Comparison of ENCODE assay signal across 9 mouse cellular contexts in the genomic region with DNA sequence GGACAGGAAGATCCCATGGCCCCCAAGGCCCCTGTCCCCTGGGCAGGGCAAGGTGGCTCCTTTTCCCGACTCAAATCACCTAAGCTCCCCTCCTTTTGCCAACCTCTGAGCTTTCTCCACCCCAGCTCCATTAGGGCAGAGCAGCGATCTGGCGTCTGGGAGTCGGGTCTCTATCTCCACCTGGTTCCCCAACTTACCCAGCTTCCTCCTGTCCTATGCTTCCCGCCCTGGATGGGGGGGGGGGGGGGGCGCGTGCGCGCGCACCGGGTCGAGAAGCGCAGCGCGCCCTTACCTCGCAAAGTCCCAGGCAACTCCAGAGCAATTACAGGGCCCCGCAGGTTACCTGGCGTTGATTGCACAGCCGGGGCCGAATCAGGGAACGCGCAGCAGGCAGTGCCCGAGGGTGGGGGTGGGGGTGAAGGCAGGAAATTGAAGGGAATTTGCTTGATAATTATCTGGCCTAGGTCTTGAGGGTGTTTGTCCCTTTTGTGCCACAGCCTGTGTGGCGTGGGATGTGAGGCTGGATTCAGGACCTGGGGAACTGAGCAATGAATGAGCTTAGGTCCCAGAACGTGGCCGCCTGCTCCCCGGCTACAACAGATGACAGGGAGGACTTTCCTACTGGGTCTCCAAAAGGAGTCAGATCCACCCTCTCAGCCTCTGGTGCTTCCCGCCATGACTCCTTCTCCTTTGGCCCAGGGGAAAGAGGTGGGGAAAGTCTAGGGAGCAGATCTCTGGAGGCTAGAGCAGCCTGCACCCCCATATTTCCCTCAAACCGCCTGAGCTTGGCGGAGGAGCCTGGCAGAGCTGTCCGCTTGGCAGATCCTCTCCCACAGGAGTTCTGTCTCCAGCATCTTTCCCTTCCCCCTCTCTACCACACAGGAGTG.
DNase-seq lines count a peak whose midpoint lies in the region; ATAC-seq and TF ChIP-seq lines count a peak whose summit lies in the region.
"Had no signal": no experiment of that assay in that cellular context is flagged by ENCODE, and none has a peak within 500 bp of the region (broad histone marks: within the 10 kb centered on the region; RNA-seq: fewer than 3 reads in every experiment).

No protein-coding gene starts in this region.

- peak overlapping the region; percentile 82 for H3K27ac ChIP-seq in layer of hippocampus, adult 2 months
- no peak overlapping the region for H3K27ac ChIP-seq in intestine, embryonic 14.5 days (ENCODE audit: low read depth)
- H3K27ac ChIP-seq in neural tube, embryonic 13.5 days (replicated peaks), result peak overlapping the region; percentile 54

- H3K9ac ChIP-seq in intestine, embryonic 14.5 days (ENCODE audit: low read length), result 0 out of 2 replicates have a peak overlapping the region, but pooled peaks have one; percentile 3
- H3K9ac ChIP-seq in neural tube, embryonic 13.5 days, result peak overlapping the region; percentile 57

- peak; percentile 78 for ATAC-seq in intestine, embryonic 14.5 days (replicated peaks; ENCODE audit: low FRiP score, low TSS enrichment, low read depth)
- ATAC-seq in neural tube, embryonic 13.5 days (ENCODE audit: low read depth), result peak; percentile 47

- H3K4me2 ChIP-seq in intestine, embryonic 14.5 days (ENCODE audit: low read length), result peak overlapping the region; percentile 57
- H3K4me2 ChIP-seq in neural tube, embryonic 13.5 days, result peak overlapping the region; percentile 65

- peaks cover 27% of the 10 kb centered on the region for H3K27me3 ChIP-seq in intestine, embryonic 14.5 days (replicated peaks; ENCODE audit: control insufficient read depth, insufficient read depth, low read length)
- H3K27me3 ChIP-seq in neural tube, embryonic 13.5 days, result peaks cover 29% of the 10 kb centered on the region

- H3K36me3 ChIP-seq in intestine, embryonic 14.5 days (ENCODE audit: control insufficient read depth, insufficient read depth, low read length), result no peaks in the 10 kb centered on the region
- no peaks in the 10 kb centered on the region for H3K36me3 ChIP-seq in neural tube, embryonic 13.5 days

- no peaks in the 10 kb centered on the region for H3K4me1 ChIP-seq in intestine, embryonic 14.5 days (replicated peaks; ENCODE audit: control insufficient read depth, insufficient read depth, low read length)
- H3K4me1 ChIP-seq in neural tube, embryonic 13.5 days (replicated peaks), result peaks cover 26% of the 10 kb centered on the region

- no peak for DNase-seq in layer of hippocampus, adult 2 months (ENCODE audit: low spot score in 2 of 2)
- no peak for DNase-seq in layer of hippocampus, adult 8-10 months (ENCODE audit: low spot score in 2 of 2)
- peak; percentile 57 to 60 for DNase-seq in cerebellum, postnatal 36 days
- peak; percentile 68 for DNase-seq in intestine, embryonic 14.5 days (ENCODE audit: low spot score)
- no peak for DNase-seq in spleen, adult 12 weeks (ENCODE audit: low spot score)
- no peak for DNase-seq in adrenal gland, postnatal 36 days
- no peak for DNase-seq in right cerebral cortex, postnatal 25 days
- DNase-seq: kidney, postnatal 14 days had no signal

- TF ChIP-seq CTCF in layer of hippocampus, adult 2 months (conservative IDR thresholded peaks at IDR 0.05), result no peak

- H3K9me3 ChIP-seq in intestine, embryonic 14.5 days (ENCODE audit: control insufficient read depth, low read length), result no peaks in the 10 kb centered on the region
- no peaks in the 10 kb centered on the region for H3K9me3 ChIP-seq in neural tube, embryonic 13.5 days

- peak overlapping the region; percentile 54 for H3K4me3 ChIP-seq in layer of hippocampus, adult 2 months
- peak overlapping the region; percentile 26 for H3K4me3 ChIP-seq in intestine, embryonic 14.5 days (ENCODE audit: low read depth, low read length)
- H3K4me3 ChIP-seq in neural tube, embryonic 13.5 days, result peak overlapping the region; percentile 31

- WGBS in intestine, embryonic 14.5 days, result 7% methylated on average over 30 of the region's 31 CpGs
- 4% methylated on average over 30 of the region's 31 CpGs for WGBS in neural tube, embryonic 13.5 days

Comparison
In these comparisons a context has a peak if more than half of its experiments do, and no peak if none do; other contexts are left out.
1. DNase-seq: peak in cerebellum, postnatal 36 days (2 of 2) and intestine, embryonic 14.5 days (single experiment); none in layer of hippocampus, adult 2 months (0 of 2), layer of hippocampus, adult 8-10 months (0 of 2), spleen, adult 12 weeks (single experiment), adrenal gland, postnatal 36 days (0 of 2) and right cerebral cortex, postnatal 25 days (single experiment).
2. Peak in every context shown above with its lines, with median percentiles within 50 percentile points of each other: H3K4me3 ChIP-seq.